Mouse (Mus musculus) liver, postnatal 0 days (tissue): ENCODE measurements around the gene Zfp791. TPM values are rescaled to one million over a fixed set of nuclear protein-coding genes. Genes with fewer than 3 reads are reported as not detected.

ENCODE experiments used
- ATAC-seq: fragments of 200-750 bp; cut with Nextera tagmentation; 2 replicates; pipeline ENCODE4 v1.8.0; 2017; ENCODE audit warnings: mild to moderate bottlenecking, moderate library complexity
- DNase-seq: peaks from one replicate; pipeline ENCODE4 v3.0.0-alpha.2; 2016
- H3K27ac ChIP-seq: fragments of 300-500 bp; sonication (generic); 2 replicates; pipeline ENCODE4 v1.5.1; 2014; ENCODE audit warnings: antibody characterized with exemption, moderate library complexity, mild to moderate bottlenecking, low read depth
- H3K27me3 ChIP-seq: fragments of 300-500 bp; sonication (generic); 2 replicates; pipeline ENCODE4 v1.6.1; 2014; ENCODE audit warnings: low read length, control low read depth, mixed read lengths; ENCODE audit not compliant: insufficient read depth
- H3K36me3 ChIP-seq: fragments of 300-500 bp; sonication (generic); replicated peaks from 2 replicates; pipeline ENCODE4 v1.6.1; 2014; ENCODE audit warnings: mild to moderate bottlenecking, control low read depth, low read length, moderate library complexity, mixed read lengths; ENCODE audit not compliant: insufficient read depth
- H3K4me1 ChIP-seq: fragments of 300-500 bp; sonication (generic); 2 replicates; pipeline ENCODE4 v1.6.1; 2014; ENCODE audit warnings: antibody characterized with exemption, mild to moderate bottlenecking, control low read depth; ENCODE audit not compliant: insufficient read depth
- H3K4me2 ChIP-seq: fragments of 300-500 bp; sonication (generic); 2 replicates; pipeline ENCODE4 v1.6.1; 2014; ENCODE audit warnings: low read depth, mild to moderate bottlenecking, low read length, moderate library complexity, mixed read lengths
- H3K4me3 ChIP-seq: fragments of 300-500 bp; sonication (generic); 2 replicates; pipeline ENCODE4 v1.5.1; 2014; ENCODE audit warnings: low read depth, low read length
- H3K9ac ChIP-seq: fragments of 300-500 bp; sonication (generic); replicated peaks from 2 replicates; pipeline ENCODE4 v1.6.1; 2014; ENCODE audit warnings: mild to moderate bottlenecking, moderate library complexity
- H3K9me3 ChIP-seq: fragments of 300-500 bp; sonication (generic); 2 replicates; pipeline ENCODE4 v1.6.1; 2016; ENCODE audit warnings: mild to moderate bottlenecking, control low read depth, low read length, mixed read lengths
- CTCF ChIP-seq: sonication (generic); IDR thresholded peaks from 2 replicates; pipeline ENCODE4 v1.5.1; 2016; ENCODE audit warnings: antibody characterized with exemption, low read depth
- EP300 ChIP-seq: IDR thresholded peaks from 2 replicates; pipeline ENCODE4 v1.6.1; 2016; ENCODE audit warnings: antibody characterized with exemption, low read depth, mild to moderate bottlenecking
- WGBS: fragments of 180-500 bp; shearing (Covaris S2); extraction: QIAGEN DNeasy Blood & Tissue Kit; methylation state at CpG from one replicate; pipeline ENCODE4 v1.1.7; 2014; ENCODE audit not compliant: insufficient replicate concordance; 5-methylcytosine and 5-hydroxymethylcytosine counted together
- polyA plus RNA-seq: library from polyadenylated mRNA; unstranded; fragments of >200 nt; fragmentation: Nextera tagmentation; extraction: Ambion mirVana; gene quantifications from 2 replicates; pipeline ENCODE4 v1.2.1, GENCODE M21; 2015

Gene Zfp791
- polyA plus RNA-seq, 1 experiment from 2014 or later, result 5.2 TPM

- whole genome bisulfite sequencing, result 0% methylated on average over 68 of the region's 68 CpGs
- H3K4me1 ChIP-seq, result peaks cover 16% of the 10 kb centered on the region
- no peaks in the 10 kb centered on the region for H3K27me3 ChIP-seq
- H3K9me3 ChIP-seq, result no peaks in the 10 kb centered on the region
- ATAC-seq (peak; percentile 91), DNase-seq (peak; percentile 92)
- TF ChIP-seq CTCF (no peak), EP300 (no peak)
- H3K4me3 ChIP-seq, result peak within 1 kb of the TSS; percentile 94
- peaks cover 30% of the 10 kb centered on the region for H3K36me3 ChIP-seq
- peak within 1 kb of the TSS; percentile 78 for H3K4me2 ChIP-seq
- peak within 1 kb of the TSS; percentile 91 for H3K9ac ChIP-seq
- H3K27ac ChIP-seq, result peak within 1 kb of the TSS; percentile 98
Measured at GRCm38 (mm10) chr8:85071514-85072281, 51.2 kb downstream of the Zfp791 start, which contains the start of gene Dhps. Dhps (plus strand) TSS chr8:85071757.

GRCm38 (mm10) chr8:85071041-85071440 lies 51.9 kb downstream of the Zfp791 start:
- peaks cover 16% of the 10 kb centered on the region for H3K4me1 ChIP-seq
- DNase-seq (peak; percentile 48), ATAC-seq (peak; percentile 67)
- no peaks in the 10 kb centered on the region for H3K27me3 ChIP-seq
- 53% methylated on average over 5 of the region's 5 CpGs for WGBS
- H3K4me2 ChIP-seq, result peak overlapping the region; percentile 78
- peak overlapping the region; percentile 98 for H3K27ac ChIP-seq
- H3K9ac ChIP-seq, result no peak overlapping the region
- H3K4me3 ChIP-seq, result peak overlapping the region; percentile 94
- peaks cover 23% of the 10 kb centered on the region for H3K36me3 ChIP-seq
- TF ChIP-seq CTCF (peak; percentile 25), EP300 (no peak; the same call in 1 of the 2 replicates)
- H3K9me3 ChIP-seq, result no peaks in the 10 kb centered on the region

DNA sequence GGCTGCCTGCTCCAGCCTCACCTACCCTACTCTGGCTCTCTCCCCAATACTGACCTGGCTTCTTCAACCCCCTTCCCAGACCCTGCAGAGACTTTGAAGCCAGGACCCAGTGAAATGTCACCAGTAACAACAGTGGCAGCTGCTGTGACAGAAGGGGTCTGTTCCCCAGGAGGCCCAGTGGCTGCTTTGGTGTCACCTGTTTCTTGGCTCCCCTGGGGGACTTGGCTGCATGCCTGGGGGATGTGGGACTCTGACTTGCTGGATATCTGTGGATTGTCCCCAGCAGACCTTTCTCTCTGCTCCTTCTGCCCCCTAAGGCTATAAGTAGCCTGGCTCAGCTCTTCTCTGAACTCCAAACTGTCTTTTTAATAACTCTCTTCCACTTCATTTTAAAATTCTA lies 54.9 kb downstream of the Zfp791 start, which contains the start of gene Gm5741:
TSS of gene Gm5741 (minus strand) at position 1 of the 400 bp plus-strand sequence.
- Histone ChIP-seq H3K27ac (no peak within 1 kb of the TSS), H3K9me3 (no peaks in the 10 kb centered on the region), H3K9ac (no peak within 1 kb of the TSS), H3K4me2 (no peak within 1 kb of the TSS), H3K36me3 (no peaks in the 10 kb centered on the region; the same call in 1 of the 2 replicates), H3K4me3 (no peak within 1 kb of the TSS), H3K4me1 (peaks cover 24% of the 10 kb centered on the region), H3K27me3 (no peaks in the 10 kb centered on the region)
- DNase-seq (no peak), ATAC-seq (no peak)
- TF ChIP-seq CTCF (no peak), EP300 (no peak)

GRCm38 (mm10) chr8:85067155-85067554 lies 55.7 kb downstream of the Zfp791 start:
- Histone ChIP-seq H3K4me1 (peaks cover 19% of the 10 kb centered on the region), H3K36me3 (no peaks in the 10 kb centered on the region), H3K4me2 (no peak overlapping the region), H3K9me3 (no peaks in the 10 kb centered on the region), H3K9ac (no peak overlapping the region), H3K27me3 (no peaks in the 10 kb centered on the region), H3K27ac (no peak overlapping the region), H3K4me3 (no peak overlapping the region)
- ATAC-seq (no peak), DNase-seq (no peak)
- WGBS, result 92% methylated on average over 2 of the region's 2 CpGs
- TF ChIP-seq EP300, result no peak
- TF ChIP-seq CTCF, result no peak

DNA sequence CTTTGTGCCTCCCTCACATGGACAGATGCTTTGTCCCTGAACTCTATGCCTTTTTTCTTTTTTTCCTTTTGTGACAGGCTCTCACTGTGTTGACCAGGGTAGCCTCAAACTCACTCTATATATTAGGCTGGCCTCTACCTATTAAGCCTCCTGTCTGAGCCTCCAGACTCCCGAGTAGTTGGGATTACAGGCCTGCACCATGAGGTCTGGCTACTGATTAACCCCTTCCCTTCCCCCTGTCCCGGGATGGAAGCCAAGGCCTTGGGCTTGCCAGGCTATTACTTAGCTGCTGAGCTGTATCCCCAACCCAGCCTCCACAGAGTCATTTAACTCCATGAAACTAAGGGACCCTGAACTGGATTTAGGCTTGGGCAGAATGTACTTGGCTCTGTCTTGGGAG lies 57.7 kb downstream of the Zfp791 start:
- Histone ChIP-seq H3K27me3 (no peaks in the 10 kb centered on the region), H3K36me3 (no peaks in the 10 kb centered on the region), H3K9me3 (no peaks in the 10 kb centered on the region), H3K27ac (peak overlapping the region; percentile 39; the same call in 1 of the 2 replicates), H3K4me2 (no peak overlapping the region), H3K4me1 (peaks cover 19% of the 10 kb centered on the region), H3K4me3 (no peak overlapping the region), H3K9ac (no peak overlapping the region; the same call in 1 of the 2 replicates)
- peak; percentile 78 for DNase-seq
- ATAC-seq, result peak; percentile 78
- no peak for TF ChIP-seq CTCF
- no peak for TF ChIP-seq EP300
- WGBS, result 58% methylated on average over 2 of the region's 2 CpGs

DNA sequence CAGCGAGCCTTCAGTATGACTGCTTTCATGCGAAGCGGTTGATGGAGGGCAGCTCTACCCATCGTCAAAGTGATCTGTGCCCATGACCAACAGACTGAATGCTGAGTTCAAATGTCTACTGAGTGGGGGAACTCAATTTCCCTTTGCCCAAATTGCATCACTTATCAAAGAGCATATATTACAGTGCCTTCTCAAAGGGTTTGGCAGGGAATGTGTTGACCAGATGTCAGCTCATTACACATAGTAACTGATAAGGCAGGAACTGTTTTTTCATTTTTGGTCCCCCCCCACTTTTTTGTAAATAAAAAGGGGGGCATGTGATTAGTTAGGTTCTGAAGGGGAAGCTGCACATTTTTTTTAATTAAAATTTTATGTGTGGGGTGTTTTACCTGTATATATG lies 60.3 kb downstream of the Zfp791 start:
- H3K9ac ChIP-seq, result no peak overlapping the region
- H3K4me3 ChIP-seq, result no peak overlapping the region
- H3K27me3 ChIP-seq, result no peaks in the 10 kb centered on the region
- WGBS, result 91% methylated on average over 4 of the region's 4 CpGs
- ATAC-seq (no peak), DNase-seq (no peak)
- H3K4me2 ChIP-seq, result no peak overlapping the region
- no peak overlapping the region for H3K27ac ChIP-seq
- no peaks in the 10 kb centered on the region for H3K36me3 ChIP-seq
- H3K4me1 ChIP-seq, result peaks cover 20% of the 10 kb centered on the region
- TF ChIP-seq EP300 (no peak), CTCF (no peak)
- H3K9me3 ChIP-seq, result no peaks in the 10 kb centered on the region
